Mouse (Mus musculus) thymus, adult 2 months (tissue): ENCODE measurements at regions not wholly inside any gene's neighbourhood (a gene's known extent, or its start where the extent isn't known, plus 50 kb on each side); places are given as distances from the start of the nearest gene placed in this dataset.

ENCODE experiments used
- DNase-seq: peaks from one replicate; pipeline ENCODE4 v3.0.0; 2021
- H3K27ac ChIP-seq: fragments of 200-500 bp; 2 replicates; pipeline ENCODE4 v1.5.1; 2012; ENCODE audit warnings: low read length, control low read depth; ENCODE audit not compliant: control insufficient read depth, insufficient read depth
- H3K27me3 ChIP-seq: fragments of 200-500 bp; 2 replicates; pipeline ENCODE4 v1.6.1; 2012; ENCODE audit warnings: mild to moderate bottlenecking, low read length, moderate library complexity, mixed read lengths; ENCODE audit not compliant: control insufficient read depth, insufficient read depth
- H3K36me3 ChIP-seq: fragments of 200-500 bp; 2 replicates; pipeline ENCODE4 v1.6.1; 2012; ENCODE audit warnings: mild to moderate bottlenecking, low read length, moderate library complexity; ENCODE audit not compliant: control insufficient read depth, insufficient read depth
- H3K4me1 ChIP-seq: fragments of 200-500 bp; replicated peaks from 2 replicates; pipeline ENCODE4 v1.6.1; 2012; ENCODE audit warnings: low read length; ENCODE audit not compliant: control insufficient read depth, insufficient read depth
- H3K4me3 ChIP-seq: fragments of 200-500 bp; 2 replicates; pipeline ENCODE4 v1.5.1; 2012; ENCODE audit warnings: mild to moderate bottlenecking, low read length, control low read depth, moderate library complexity; ENCODE audit not compliant: control insufficient read depth, insufficient read depth
- CTCF ChIP-seq: fragments of 200-500 bp; IDR thresholded peaks from 2 replicates; pipeline ENCODE4 v1.5.1; 2012; ENCODE audit warnings: mild to moderate bottlenecking, control low read depth, low read length, moderate library complexity, borderline replicate concordance; ENCODE audit not compliant: control insufficient read depth, poor library complexity, insufficient read depth; ENCODE audit errors: extremely low read depth
- POLR2A ChIP-seq: fragments of 200-500 bp; IDR thresholded peaks from 2 replicates; pipeline ENCODE4 v1.6.1; 2012; ENCODE audit warnings: mild to moderate bottlenecking, low read length, control low read depth, moderate library complexity; ENCODE audit not compliant: control insufficient read depth, poor library complexity, insufficient read depth; ENCODE audit errors: extremely low read depth
- WGBS: fragments of 180-500 bp; shearing (Covaris S2); methylation state at CpG from one replicate; pipeline ENCODE4 v1.1.7; 2018; 5-methylcytosine and 5-hydroxymethylcytosine counted together

DNA sequence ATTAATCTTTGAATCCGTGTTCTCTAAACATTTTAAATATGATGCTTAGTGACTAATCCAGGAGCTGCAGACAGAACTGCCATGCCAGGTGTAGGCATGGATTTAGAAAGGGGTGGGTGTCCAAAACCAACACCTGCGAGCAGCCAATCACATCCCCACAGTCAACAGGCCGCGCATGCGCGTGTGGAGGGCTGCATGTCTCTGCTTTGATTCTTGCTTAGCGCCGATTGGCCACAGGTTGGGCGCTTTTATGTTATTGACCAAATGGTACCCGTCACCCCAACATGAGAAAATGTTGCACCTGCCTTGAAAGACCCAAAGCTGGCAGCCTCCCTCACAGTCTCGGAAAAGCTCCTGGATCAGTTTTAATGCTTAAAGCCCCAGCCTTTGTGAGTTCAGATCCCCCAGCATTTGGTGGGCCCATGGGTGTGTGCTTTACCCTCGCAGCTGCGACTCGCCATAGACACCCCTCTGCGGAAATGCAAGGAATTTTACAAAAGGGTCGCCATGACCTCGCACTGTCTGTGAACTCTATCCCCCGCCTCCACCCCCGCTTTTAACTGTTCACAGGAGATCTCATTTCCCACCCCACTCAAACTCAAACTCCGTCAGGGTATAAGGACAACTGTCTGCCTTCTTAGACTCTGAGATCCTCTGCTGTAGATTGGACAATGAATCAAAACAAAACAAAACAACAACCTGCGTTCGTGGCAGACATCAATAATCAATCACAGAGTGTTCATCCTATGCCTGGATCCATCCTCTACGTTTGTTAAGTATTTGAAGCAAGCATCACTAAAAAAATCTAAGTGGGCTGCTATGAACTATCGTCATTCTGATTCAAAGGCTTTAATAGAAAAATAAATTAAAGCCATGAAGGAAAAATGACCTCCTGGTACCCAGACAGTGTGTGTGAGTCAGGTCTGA is 296.4 kb upstream of the Tbx3 start:
- TF ChIP-seq POLR2A: no peak
- no peak for TF ChIP-seq CTCF
- Histone ChIP-seq H3K36me3 (no peaks in the 10 kb centered on the region), H3K27ac (no peak overlapping the region), H3K4me3 (no peak overlapping the region), H3K27me3 (no peaks in the 10 kb centered on the region), H3K4me1 (no peaks in the 10 kb centered on the region)
- no peak for DNase-seq
- WGBS: 92% methylated on average over 24 of the region's 24 CpGs

DNA sequence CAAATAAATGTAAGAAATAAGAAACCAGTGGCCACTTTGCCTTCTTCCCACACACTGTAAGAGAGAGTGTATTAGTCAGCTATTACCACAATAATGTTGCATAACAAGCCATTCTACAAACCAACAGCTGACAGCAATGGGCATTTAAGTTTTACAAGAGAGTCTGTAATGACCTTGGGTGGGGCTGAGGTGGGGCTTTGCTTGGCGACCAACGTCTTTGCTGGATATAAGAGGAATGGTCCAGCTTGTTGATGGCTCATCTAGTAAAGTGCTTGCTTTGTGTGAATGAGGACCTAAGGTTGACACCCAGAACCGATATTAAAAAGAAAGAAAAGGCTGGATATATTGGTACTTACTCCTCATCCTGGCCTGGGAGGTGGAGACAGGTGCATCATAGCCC is 295.6 kb upstream of the Tbx3 start:
- no peak overlapping the region for H3K4me3 ChIP-seq
- H3K27ac ChIP-seq: no peak overlapping the region
- H3K27me3 ChIP-seq: no peaks in the 10 kb centered on the region
- 84% methylated on average over 3 of the region's 3 CpGs for WGBS
- H3K4me1 ChIP-seq: no peaks in the 10 kb centered on the region
- no peak for TF ChIP-seq CTCF
- TF ChIP-seq POLR2A: no peak
- H3K36me3 ChIP-seq: no peaks in the 10 kb centered on the region
- DNase-seq: no peak

DNA sequence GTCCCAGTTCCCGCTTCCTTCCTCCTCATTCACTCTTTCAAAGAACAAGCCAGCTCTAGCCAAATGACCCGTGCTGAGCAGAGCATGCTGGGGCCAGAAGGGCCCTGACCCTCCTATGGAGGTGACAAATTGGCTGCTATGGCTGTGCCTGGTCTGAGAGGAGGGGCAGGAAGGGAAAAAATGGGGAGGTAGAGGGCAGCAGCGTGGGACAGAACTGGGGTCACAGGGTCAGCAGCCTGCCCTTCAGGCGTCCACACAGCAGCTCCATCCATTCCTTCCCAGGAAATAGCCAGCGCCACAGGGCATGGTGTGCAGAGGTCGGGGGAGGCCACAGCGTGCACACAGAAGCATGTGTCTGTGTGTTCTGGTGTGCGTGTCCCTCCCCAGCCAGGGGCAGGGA is 292.2 kb upstream of the Tbx3 start:
- Histone ChIP-seq H3K4me1 (no peaks in the 10 kb centered on the region), H3K4me3 (no peak overlapping the region), H3K36me3 (no peaks in the 10 kb centered on the region), H3K27me3 (no peaks in the 10 kb centered on the region), H3K27ac (no peak overlapping the region)
- 69% methylated on average over 8 of the region's 8 CpGs for WGBS
- no peak for DNase-seq
- no peak for TF ChIP-seq POLR2A
- no peak for TF ChIP-seq CTCF

DNA sequence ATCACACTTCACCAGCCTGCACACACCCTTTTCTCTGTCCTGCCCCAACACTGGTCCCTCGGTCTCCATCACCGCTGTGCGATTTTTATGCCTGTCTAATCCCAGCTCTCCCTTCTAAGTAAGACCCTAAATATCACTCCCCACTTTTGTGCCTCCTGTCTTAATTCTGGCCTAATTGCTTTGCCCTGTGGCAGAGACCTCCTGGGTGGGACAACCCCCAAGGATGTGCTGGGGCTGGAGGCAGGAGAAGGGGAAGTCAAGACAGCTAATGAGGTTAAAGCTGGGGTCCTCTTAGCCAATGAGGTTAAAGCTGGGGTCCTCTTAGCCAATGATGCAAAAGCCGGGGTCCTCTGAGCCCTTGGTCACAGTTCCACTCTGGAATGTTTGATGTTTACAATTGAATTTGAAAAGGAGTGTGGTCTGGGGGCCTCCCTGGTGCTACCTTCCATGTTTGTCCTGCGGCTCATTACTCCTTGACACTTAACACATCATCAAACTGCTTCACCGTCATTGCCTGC is 290.5 kb upstream of the Tbx3 start:
- TF ChIP-seq CTCF: no peak
- no peak for TF ChIP-seq POLR2A
- WGBS: 86% methylated on average over 6 of the region's 6 CpGs

GRCm38 (mm10) chr5:119381495-119381894 is 289.0 kb upstream of the Tbx3 start:
- Histone ChIP-seq H3K4me3 (no peak overlapping the region), H3K27me3 (no peaks in the 10 kb centered on the region), H3K36me3 (no peaks in the 10 kb centered on the region), H3K27ac (no peak overlapping the region), H3K4me1 (no peaks in the 10 kb centered on the region)
- TF ChIP-seq CTCF: no peak
- TF ChIP-seq POLR2A: no peak
- WGBS: 98% methylated on average over 12 of the region's 12 CpGs
- no peak for DNase-seq

More for the DNA sequence above, 290.5 kb upstream of the Tbx3 start:
- no peak for DNase-seq
- H3K27me3 ChIP-seq: no peaks in the 10 kb centered on the region
- no peak overlapping the region for H3K27ac ChIP-seq
- no peaks in the 10 kb centered on the region for H3K4me1 ChIP-seq
- no peak overlapping the region for H3K4me3 ChIP-seq
- H3K36me3 ChIP-seq: no peaks in the 10 kb centered on the region

DNA sequence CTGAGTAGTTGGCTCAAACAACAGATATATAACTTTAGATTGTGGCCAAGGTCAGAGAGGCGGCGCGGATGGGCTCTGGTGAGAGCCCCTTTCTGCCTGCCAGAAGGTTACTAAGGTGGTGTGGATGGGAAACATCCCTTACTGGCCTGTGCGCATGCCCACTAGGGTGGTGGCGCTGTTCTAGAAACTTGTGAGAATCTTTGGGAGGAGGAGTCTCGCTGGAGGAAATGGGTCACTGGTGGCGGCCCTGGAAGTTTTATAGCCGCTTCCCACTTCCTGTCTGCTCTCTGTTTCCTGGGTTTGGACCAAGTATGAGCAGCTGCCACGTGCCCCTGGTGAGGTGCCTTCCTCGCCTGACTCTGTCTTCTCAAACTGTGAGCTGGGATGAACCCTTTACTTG is 285.0 kb upstream of the Tbx3 start:
- Histone ChIP-seq H3K4me1 (no peaks in the 10 kb centered on the region), H3K27ac (no peak overlapping the region), H3K27me3 (no peaks in the 10 kb centered on the region), H3K4me3 (no peak overlapping the region), H3K36me3 (no peaks in the 10 kb centered on the region)
- DNase-seq: no peak
- TF ChIP-seq POLR2A (no peak), CTCF (no peak)
- WGBS: 78% methylated on average over 10 of the region's 10 CpGs

DNA sequence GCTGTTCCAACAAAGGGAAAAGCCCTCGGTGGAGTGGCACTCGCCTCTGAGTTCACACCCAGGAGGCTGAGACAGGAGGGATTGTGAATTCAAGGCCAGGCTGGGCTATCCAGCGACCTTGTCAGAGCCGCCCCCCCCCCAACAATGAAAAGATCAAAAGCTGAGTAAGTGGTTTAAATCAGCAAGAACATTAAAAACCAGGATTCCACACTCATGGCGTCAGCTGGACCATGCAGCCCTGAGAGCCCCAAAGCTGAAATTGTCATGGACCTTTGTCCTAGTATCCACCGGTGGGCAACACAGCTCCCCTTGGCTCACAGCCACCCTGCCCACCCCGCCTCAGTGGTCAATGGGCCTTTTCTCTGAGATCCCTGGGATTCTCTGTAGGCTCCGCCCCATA is 283.6 kb upstream of the Tbx3 start:
- DNase-seq: no peak
- TF ChIP-seq CTCF (no peak), POLR2A (no peak)
- Histone ChIP-seq H3K4me1 (no peaks in the 10 kb centered on the region), H3K27ac (no peak overlapping the region), H3K36me3 (no peaks in the 10 kb centered on the region), H3K27me3 (no peaks in the 10 kb centered on the region), H3K4me3 (no peak overlapping the region)
- 90% methylated on average over 8 of the region's 8 CpGs for WGBS
